Mouse (Mus musculus): ENCODE measurements around the gene Pih1d1. TPM values are rescaled to one million over a fixed set of nuclear protein-coding genes. Genes with fewer than 3 reads are reported as not detected.

The Pih1d1 gene
- polyA plus RNA-seq, 1 experiment = 48.7 TPM

DNA sequence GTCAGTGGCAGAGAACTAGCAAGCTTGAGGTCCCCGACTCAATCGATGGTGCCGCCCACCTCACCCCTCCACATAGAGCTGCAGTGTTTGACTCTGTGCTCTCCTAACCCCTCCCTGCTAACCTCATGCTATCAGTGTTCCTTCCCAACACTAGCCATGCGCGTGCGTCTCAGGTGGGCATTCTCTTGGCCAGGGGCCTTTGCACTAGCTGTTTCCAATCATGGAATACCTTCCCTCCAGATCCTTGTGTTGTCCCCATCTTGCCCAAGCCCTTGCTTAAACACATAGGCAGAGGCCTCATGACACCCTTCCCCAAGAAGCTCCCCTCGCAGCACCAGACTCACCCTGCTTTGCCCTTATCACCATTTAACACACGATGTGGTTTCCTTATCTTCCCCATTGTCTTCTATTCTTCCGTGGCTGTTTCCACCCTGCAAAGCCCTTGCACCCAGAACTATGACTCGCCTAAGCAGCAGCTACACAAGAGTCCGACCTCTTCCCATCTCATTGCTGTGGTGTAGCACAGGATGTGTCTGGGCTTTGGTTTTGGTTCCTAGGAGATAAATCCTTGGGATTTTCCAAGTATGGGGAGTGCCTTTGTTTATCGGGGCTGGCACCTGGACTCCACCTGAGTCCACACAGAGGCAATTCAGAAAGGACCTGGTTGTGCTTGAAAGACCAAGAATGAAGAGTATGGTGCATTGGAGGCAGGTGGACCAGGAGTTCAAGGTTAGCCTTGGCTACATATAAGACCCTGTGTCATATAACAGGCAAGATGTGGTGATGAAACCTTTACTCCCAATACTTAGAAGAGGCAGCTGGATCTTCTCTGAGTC, 16.7 kb upstream of the Pih1d1 start:
- Histone ChIP-seq H3K36me3 (ENCODE audit: control insufficient read depth, insufficient read depth, low read length) (peaks cover 3% of the 10 kb centered on the region), H3K4me3 (ENCODE audit: extremely low read depth, insufficient read depth, insufficient read length) (no peak overlapping the region), H3K27me3 (ENCODE audit: control insufficient read depth, insufficient read depth, low read length) (no peaks in the 10 kb centered on the region), H3K27ac (ENCODE audit: insufficient read depth, low read length) (peak overlapping the region; percentile 15; the same call in 1 of the 2 replicates), H3K4me1 (ENCODE audit: control insufficient read depth, insufficient read depth, insufficient read length) (peaks cover 5% of the 10 kb centered on the region; the same call in 1 of the 2 replicates)
- DNase-seq (ENCODE audit: low read depth in 1 of 2, low spot score in 2 of 2) = no peak
- TF ChIP-seq POLR2A (IDR thresholded peaks at IDR 0.05; ENCODE audit: low read depth, low read length) = no peak
- TF ChIP-seq CTCF (IDR thresholded peaks at IDR 0.05; ENCODE audit: extremely low read depth, insufficient read depth, insufficient read length, insufficient replicate concordance) = no peak
- 38% methylated on average over 12 of the region's 12 CpGs for WGBS

DNA sequence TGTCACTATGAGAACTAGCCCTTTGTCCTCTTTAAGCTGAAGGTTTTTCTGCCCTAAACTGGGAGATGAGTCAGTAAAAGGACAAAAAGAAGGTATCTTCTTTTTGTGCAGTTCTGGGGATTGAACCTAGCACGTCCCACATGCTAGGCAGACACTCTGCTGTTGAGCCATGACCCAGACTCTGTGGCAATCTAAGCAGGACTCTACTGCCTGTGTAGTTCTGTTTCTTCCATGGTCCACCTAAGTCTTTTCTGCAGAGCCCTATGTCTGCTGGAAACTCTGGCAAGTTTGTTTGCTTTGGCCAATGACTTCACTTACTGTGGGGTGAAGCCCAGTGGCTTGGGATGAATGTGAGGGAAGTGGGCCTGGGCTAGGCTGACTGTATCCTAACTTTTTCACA, 15.7 kb upstream of the Pih1d1 start:
- no peak overlapping the region for H3K27ac ChIP-seq (ENCODE audit: insufficient read depth, low read length)
- no peak overlapping the region for H3K4me3 ChIP-seq (ENCODE audit: extremely low read depth, insufficient read depth, insufficient read length)
- H3K4me1 ChIP-seq (ENCODE audit: control insufficient read depth, insufficient read depth, insufficient read length) = peaks cover 5% of the 10 kb centered on the region; the same call in 1 of the 2 replicates
- H3K36me3 ChIP-seq (ENCODE audit: control insufficient read depth, insufficient read depth, low read length) = peaks cover 6% of the 10 kb centered on the region
- WGBS = 88% methylated on average over 1 of the region's 1 CpGs
- no peaks in the 10 kb centered on the region for H3K27me3 ChIP-seq (ENCODE audit: control insufficient read depth, insufficient read depth, low read length)
- TF ChIP-seq CTCF (IDR thresholded peaks at IDR 0.05; ENCODE audit: extremely low read depth, insufficient read depth, insufficient read length, insufficient replicate concordance) (no peak), POLR2A (IDR thresholded peaks at IDR 0.05; ENCODE audit: low read depth, low read length) (no peak)
- no peak for DNase-seq (ENCODE audit: low read depth in 1 of 2, low spot score in 2 of 2)

DNA sequence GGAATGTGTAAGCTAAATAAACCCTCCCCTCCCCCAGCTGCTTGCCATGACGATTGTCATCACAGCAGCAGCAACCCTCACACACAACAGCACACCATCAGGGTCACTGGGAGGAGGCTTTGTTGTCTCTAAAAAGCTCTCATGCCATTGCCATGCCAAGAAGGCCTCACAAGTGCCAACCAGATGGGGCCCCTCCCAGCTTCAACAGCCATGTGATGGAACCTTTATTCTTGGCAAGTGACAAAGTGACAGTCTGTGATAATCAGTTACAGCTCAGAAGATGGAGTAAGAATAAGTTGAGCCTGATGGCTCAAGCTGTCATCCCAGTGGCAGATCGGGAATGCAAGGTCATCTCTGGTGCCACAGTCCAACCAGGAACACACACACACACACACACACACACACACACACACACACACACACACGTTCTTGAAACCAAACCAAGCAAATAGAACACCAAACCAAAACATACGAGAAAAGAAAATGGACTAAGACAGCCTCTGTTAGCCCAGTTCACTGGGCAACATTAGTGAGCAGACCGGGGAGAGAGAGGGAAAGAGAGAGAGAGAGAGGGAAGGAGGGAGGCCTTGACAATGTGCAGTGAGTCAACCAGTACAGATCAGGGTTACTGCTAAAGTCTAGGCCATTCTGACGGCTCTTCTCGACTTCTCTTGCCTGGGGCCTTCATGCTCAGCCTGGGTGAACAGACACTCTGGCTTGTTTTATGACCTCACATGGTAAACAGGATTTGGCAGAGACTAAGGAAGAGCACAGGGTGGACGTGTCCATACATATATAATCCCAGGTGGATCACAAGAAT, 14.0 kb upstream of the Pih1d1 start:
- no peaks in the 10 kb centered on the region for H3K27me3 ChIP-seq (ENCODE audit: control insufficient read depth, insufficient read depth, low read length)
- 88% methylated on average over 8 of the region's 8 CpGs for WGBS
- H3K36me3 ChIP-seq (ENCODE audit: control insufficient read depth, insufficient read depth, low read length) = peaks cover 15% of the 10 kb centered on the region
- no peak for TF ChIP-seq CTCF (IDR thresholded peaks at IDR 0.05; ENCODE audit: extremely low read depth, insufficient read depth, insufficient read length, insufficient replicate concordance)
- TF ChIP-seq POLR2A (IDR thresholded peaks at IDR 0.05; ENCODE audit: low read depth, low read length) = no peak
- H3K4me1 ChIP-seq (ENCODE audit: control insufficient read depth, insufficient read depth, insufficient read length) = peaks cover 5% of the 10 kb centered on the region; the same call in 1 of the 2 replicates
- no peak overlapping the region for H3K4me3 ChIP-seq (ENCODE audit: extremely low read depth, insufficient read depth, insufficient read length)
- no peak overlapping the region for H3K27ac ChIP-seq (ENCODE audit: insufficient read depth, low read length)
- DNase-seq (ENCODE audit: low read depth in 1 of 2, low spot score in 2 of 2) = no peak

DNA sequence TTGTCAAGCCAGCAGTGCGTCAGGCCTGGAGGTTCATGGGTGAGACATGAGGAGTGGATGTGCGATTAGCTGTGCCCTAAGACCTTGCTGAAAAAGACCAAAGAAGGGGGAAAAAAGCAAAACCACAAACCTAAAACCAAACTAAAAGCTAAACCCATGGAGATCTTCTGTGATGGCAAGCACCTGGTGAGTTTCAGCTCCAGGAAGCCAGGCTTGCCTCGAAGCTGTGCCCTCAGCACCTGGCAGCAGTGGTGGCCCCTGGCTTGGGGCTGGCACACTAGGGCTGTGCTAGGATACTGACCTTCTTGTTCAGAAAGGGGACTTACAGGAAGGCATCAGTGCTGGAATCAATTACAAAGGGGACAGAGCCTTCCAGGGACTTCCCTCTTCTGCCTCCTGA, 12.8 kb upstream of the Pih1d1 start:
- TF ChIP-seq POLR2A (IDR thresholded peaks at IDR 0.05; ENCODE audit: low read depth, low read length) (no peak), CTCF (IDR thresholded peaks at IDR 0.05; ENCODE audit: extremely low read depth, insufficient read depth, insufficient read length, insufficient replicate concordance) (no peak)
- 51% methylated on average over 3 of the region's 3 CpGs for WGBS
- Histone ChIP-seq H3K27ac (ENCODE audit: insufficient read depth, low read length) (peak overlapping the region; percentile 25; the same call in 1 of the 2 replicates), H3K4me1 (ENCODE audit: control insufficient read depth, insufficient read depth, insufficient read length) (no peaks in the 10 kb centered on the region; the same call in 1 of the 2 replicates), H3K4me3 (ENCODE audit: extremely low read depth, insufficient read depth, insufficient read length) (no peak overlapping the region), H3K27me3 (ENCODE audit: control insufficient read depth, insufficient read depth, low read length) (no peaks in the 10 kb centered on the region), H3K36me3 (ENCODE audit: control insufficient read depth, insufficient read depth, low read length) (peaks cover 20% of the 10 kb centered on the region)
- no peak for DNase-seq (ENCODE audit: low read depth in 1 of 2, low spot score in 2 of 2)

DNA sequence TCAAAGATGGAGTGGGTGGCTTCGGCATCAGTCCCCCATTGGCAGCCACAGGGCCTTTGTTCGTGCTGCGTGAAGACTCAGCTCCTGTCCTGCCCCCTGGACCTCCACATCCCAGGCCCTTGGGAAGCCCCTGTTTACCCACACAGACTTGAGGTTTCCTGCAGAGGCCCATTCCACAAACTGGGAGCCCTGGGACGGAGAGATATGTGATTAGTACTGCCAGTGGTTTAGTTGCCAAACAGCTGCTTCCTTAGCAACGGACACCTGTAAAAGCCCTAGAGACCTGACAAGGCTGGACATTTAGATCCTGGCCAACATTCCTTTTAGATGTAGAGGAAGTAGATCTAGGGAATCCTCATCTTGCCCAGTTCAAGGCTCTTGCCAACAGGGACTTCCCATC, 12.2 kb upstream of the Pih1d1 start:
- TF ChIP-seq POLR2A (IDR thresholded peaks at IDR 0.05; ENCODE audit: low read depth, low read length) (no peak), CTCF (IDR thresholded peaks at IDR 0.05; ENCODE audit: extremely low read depth, insufficient read depth, insufficient read length, insufficient replicate concordance) (no peak)
- no peak overlapping the region; the same call in 1 of the 2 replicates for H3K27ac ChIP-seq (ENCODE audit: insufficient read depth, low read length)
- no peaks in the 10 kb centered on the region; the same call in 1 of the 2 replicates for H3K4me1 ChIP-seq (ENCODE audit: control insufficient read depth, insufficient read depth, insufficient read length)
- H3K36me3 ChIP-seq (ENCODE audit: control insufficient read depth, insufficient read depth, low read length) = peaks cover 22% of the 10 kb centered on the region
- DNase-seq (ENCODE audit: low read depth in 1 of 2, low spot score in 2 of 2) = no peak
- WGBS = 75% methylated on average over 5 of the region's 5 CpGs
- no peaks in the 10 kb centered on the region for H3K27me3 ChIP-seq (ENCODE audit: control insufficient read depth, insufficient read depth, low read length)
- no peak overlapping the region for H3K4me3 ChIP-seq (ENCODE audit: extremely low read depth, insufficient read depth, insufficient read length)

DNA sequence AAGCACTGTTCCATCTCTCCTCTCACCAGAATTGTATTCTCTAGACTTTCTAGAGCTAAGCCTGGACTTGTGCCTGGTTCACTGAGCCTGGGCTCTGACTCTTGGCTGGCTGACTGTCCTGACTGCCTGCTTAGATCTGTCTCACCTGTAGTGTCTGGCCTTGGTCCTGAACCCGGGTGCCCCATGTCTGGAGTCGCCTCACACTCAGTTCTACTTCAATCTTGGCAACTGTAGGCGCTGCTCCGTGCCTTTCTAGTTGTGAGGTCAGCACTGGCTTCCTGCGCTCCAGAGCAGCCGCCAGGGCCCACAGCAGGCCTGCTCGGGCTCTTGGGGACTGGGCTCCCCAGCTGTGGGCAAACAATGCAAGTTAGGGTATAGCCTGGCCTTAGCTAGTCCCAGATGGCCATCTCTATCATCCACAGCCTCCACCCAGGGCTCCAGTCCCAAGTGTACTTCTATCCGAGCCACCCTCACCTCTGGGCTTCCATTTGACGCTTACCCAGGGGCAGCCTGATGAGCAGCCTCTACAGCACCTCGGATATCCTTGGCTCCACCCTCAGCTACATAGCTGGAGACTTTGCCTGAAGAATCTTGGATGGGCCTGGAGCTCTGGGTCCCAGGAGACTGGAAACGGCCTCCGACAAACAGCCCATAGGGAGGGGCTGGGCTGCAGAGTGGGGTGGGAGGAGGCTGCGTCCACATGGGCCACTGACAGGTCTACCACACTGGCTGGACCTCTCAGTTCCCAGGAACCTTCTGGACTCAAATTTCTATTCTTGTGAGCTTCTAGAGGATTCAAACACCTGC, 9.5 kb upstream of the Pih1d1 start:
- Histone ChIP-seq H3K27me3 (ENCODE audit: control insufficient read depth, insufficient read depth, low read length) (no peaks in the 10 kb centered on the region), H3K4me1 (ENCODE audit: control insufficient read depth, insufficient read depth, insufficient read length) (no peaks in the 10 kb centered on the region; the same call in 1 of the 2 replicates), H3K36me3 (ENCODE audit: control insufficient read depth, insufficient read depth, low read length) (peaks cover 32% of the 10 kb centered on the region), H3K27ac (ENCODE audit: insufficient read depth, low read length) (no peak overlapping the region), H3K4me3 (ENCODE audit: extremely low read depth, insufficient read depth, insufficient read length) (no peak overlapping the region)
- WGBS = 91% methylated on average over 13 of the region's 13 CpGs
- DNase-seq (ENCODE audit: low read depth in 1 of 2, low spot score in 2 of 2) = no peak
- TF ChIP-seq POLR2A (IDR thresholded peaks at IDR 0.05; ENCODE audit: low read depth, low read length) (no peak), CTCF (IDR thresholded peaks at IDR 0.05; ENCODE audit: extremely low read depth, insufficient read depth, insufficient read length, insufficient replicate concordance) (no peak)
